Mouse (Mus musculus) embryonic facial prominence, embryonic 11.5 days (tissue): ENCODE results near the gene Galnt11. TPM values are rescaled to one million over a fixed set of nuclear protein-coding genes. Genes with fewer than 3 reads are reported as not detected.
A peak's percentile ranks its signal among the peaks of the same experiment; 100 is the strongest.
"Not testable (repeated sequence)": the region's sequence is repeated elsewhere in the genome, so short reads cannot be mapped to it uniquely, and the experiment has no call there.

Experiments used
- ATAC-seq: fragments of 200-750 bp; cut with Nextera tagmentation; replicated peaks from 2 replicates; pipeline ENCODE4 v1.8.0; 2017; ENCODE audit warnings: low read depth; ENCODE audit not compliant: insufficient number of reproducible peaks, low FRiP score, low TSS enrichment
- DNase-seq: peaks from one replicate; pipeline ENCODE4 v3.0.0-alpha.2; 2015; ENCODE audit warnings: low spot score
- H3K27ac ChIP-seq: fragments of 300-500 bp; sonication (generic); replicated peaks from 2 replicates; pipeline ENCODE4 v1.5.1; 2014; ENCODE audit warnings: mild to moderate bottlenecking, low read depth, low read length, control low read depth
- H3K27me3 ChIP-seq: fragments of 300-500 bp; sonication (generic); 2 replicates; pipeline ENCODE4 v1.6.1; 2014; ENCODE audit warnings: mild to moderate bottlenecking, low read length, moderate library complexity, mixed read lengths; ENCODE audit not compliant: control insufficient read depth, insufficient read depth
- H3K36me3 ChIP-seq: fragments of 300-500 bp; sonication (generic); replicated peaks from 2 replicates; pipeline ENCODE4 v1.6.1; 2014; ENCODE audit warnings: low read depth, mild to moderate bottlenecking, low read length, moderate library complexity, mixed read lengths; ENCODE audit not compliant: control insufficient read depth, insufficient read depth
- H3K4me1 ChIP-seq: fragments of 300-500 bp; sonication (generic); 2 replicates; pipeline ENCODE4 v1.6.1; 2014; ENCODE audit warnings: low read length, mixed read lengths; ENCODE audit not compliant: control insufficient read depth, insufficient read depth
- H3K4me2 ChIP-seq: fragments of 300-500 bp; sonication (generic); 2 replicates; pipeline ENCODE4 v1.6.1; 2014; ENCODE audit warnings: low read depth, mild to moderate bottlenecking, control low read depth, low read length, moderate library complexity
- H3K4me3 ChIP-seq: fragments of 300-500 bp; sonication (generic); 2 replicates; pipeline ENCODE4 v1.5.1; 2014; ENCODE audit warnings: low read depth, low read length, control low read depth
- H3K9ac ChIP-seq: fragments of 300-500 bp; sonication (generic); replicated peaks from 2 replicates; pipeline ENCODE4 v1.6.1; 2014; ENCODE audit warnings: mild to moderate bottlenecking, control low read depth, low read length
- H3K9me3 ChIP-seq: fragments of 300-500 bp; sonication (generic); replicated peaks from 2 replicates; pipeline ENCODE4 v1.6.1; 2016; ENCODE audit warnings: mild to moderate bottlenecking, low read length, inconsistent platforms, mixed read lengths; ENCODE audit not compliant: control insufficient read depth
- WGBS: fragments of 180-500 bp; shearing (Covaris S2); extraction: QIAGEN DNeasy Blood & Tissue Kit; methylation state at CpG from one replicate; pipeline ENCODE4 v1.1.7; 2014; 5-methylcytosine and 5-hydroxymethylcytosine counted together
- polyA plus RNA-seq: library from polyadenylated mRNA; unstranded; fragments of >200 nt; fragmentation: Nextera tagmentation; extraction: Ambion mirVana; gene quantifications from 2 replicates; pipeline ENCODE4 v1.2.1, GENCODE M21; 2014

Gene Galnt11
- polyA plus RNA-seq: 38.4 and 40.4 TPM in 2 replicates

DNA sequence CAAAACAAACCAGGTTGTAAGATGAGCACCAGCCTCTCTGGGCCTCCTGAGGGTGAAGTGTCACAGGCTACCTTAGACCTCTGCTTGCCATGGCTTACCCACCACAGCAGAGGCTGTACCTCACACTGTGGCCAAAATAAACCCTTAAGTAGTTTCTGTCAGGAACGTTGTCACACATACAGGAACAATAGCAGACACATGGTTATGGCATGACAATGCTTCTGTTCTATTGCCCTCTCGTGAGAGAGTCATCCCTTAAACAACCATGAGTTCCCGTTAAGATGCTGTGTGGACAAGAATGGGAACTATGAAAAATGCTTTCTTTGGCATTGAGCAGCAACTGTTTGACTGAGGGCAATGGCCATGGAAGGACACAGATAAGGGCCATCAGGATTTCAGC lies at the start of gene Galnt11:
Gene Galnt11 (plus strand): TSS at position 301 of the 400 bp plus-strand sequence.
- ATAC-seq (no peak), DNase-seq (no peak)
- no peaks in the 10 kb centered on the region for H3K4me1 ChIP-seq
- H3K4me2 ChIP-seq: peak within 1 kb of the TSS; percentile 59
- peak within 1 kb of the TSS; percentile 32; the same call in 1 of the 2 replicates for H3K27ac ChIP-seq
- H3K9ac ChIP-seq: peak within 1 kb of the TSS; percentile 92
- 88% methylated on average over 3 of the region's 3 CpGs for WGBS
- no peaks in the 10 kb centered on the region for H3K36me3 ChIP-seq
- no peaks in the 10 kb centered on the region for H3K27me3 ChIP-seq
- H3K4me3 ChIP-seq: peak within 1 kb of the TSS; percentile 71
- no peaks in the 10 kb centered on the region for H3K9me3 ChIP-seq

DNA sequence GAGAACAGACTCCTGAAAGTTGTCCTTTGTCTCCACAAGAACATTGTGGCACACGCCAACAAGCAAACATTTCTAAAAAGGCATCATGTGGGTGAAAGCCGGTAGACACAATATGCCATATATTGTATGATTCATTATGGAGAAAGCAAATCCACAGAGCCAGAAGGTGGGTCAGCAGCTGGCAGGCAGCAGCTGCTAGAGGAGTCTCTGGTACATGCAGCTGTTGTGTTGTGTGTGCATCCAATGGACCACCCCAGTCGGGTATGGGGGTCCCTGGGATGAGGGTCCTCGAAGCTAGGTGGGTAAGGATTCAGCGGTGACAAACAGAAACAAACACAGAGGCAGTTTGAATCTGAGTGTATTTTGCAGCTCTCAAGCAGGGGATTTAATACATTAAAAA lies 43.8 kb upstream of the Galnt11 start:
- H3K27ac ChIP-seq, ATAC-seq, H3K36me3 ChIP-seq, H3K4me1 ChIP-seq, H3K4me3 ChIP-seq, H3K4me2 ChIP-seq, H3K9ac ChIP-seq, H3K27me3 ChIP-seq, DNase-seq, H3K9me3 ChIP-seq: not testable (repeated sequence)
- WGBS: 89% methylated on average over 5 of the region's 5 CpGs

DNA sequence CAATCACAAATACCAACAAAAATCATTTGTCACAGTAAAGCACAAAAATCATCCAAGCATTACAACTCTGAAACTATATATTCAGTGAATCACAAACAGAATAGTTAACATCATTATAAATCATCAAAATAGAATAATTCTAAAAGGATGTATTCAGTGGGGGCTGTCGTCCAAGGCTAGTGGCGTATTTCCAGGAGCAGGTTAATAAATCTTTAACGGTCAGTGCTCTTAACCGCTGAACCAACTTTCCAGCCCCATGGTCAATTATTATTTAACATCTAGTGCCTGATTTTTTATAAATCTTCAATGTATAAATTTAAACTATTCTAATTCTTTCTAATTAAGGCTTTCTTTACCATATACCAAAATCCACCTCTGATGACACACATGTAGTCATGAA lies 43.2 kb upstream of the Galnt11 start:
- not testable (repeated sequence) for H3K4me2 ChIP-seq, H3K36me3 ChIP-seq, H3K27ac ChIP-seq, H3K4me1 ChIP-seq, H3K4me3 ChIP-seq, H3K27me3 ChIP-seq, H3K9ac ChIP-seq, ATAC-seq, DNase-seq, H3K9me3 ChIP-seq
- 98% methylated on average over 4 of the region's 4 CpGs for WGBS

DNA sequence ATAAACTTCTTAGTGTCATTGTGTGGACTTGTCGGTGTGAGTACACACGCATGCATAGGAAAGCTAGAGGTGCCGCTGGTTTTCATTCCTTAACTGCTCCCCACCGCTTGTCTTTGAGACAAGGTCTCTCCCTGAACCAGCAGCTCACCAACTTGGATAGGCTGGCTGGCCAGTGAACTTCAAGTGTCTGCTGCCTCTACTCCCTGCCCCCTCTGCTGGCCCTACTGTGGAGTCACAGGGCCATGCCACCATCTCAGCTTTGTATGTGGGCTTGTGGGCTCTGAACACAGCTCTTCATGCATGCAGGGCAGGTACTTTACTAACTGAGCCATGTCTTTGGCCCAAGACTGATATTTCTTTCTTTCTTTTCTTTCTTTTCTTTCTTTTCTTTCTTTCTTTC lies 42.4 kb upstream of the Galnt11 start:
- H3K4me1 ChIP-seq: no peaks in the 10 kb centered on the region
- no peak for DNase-seq
- H3K27me3 ChIP-seq: no peaks in the 10 kb centered on the region
- H3K9me3 ChIP-seq: no peaks in the 10 kb centered on the region; the same call in 1 of the 2 replicates
- H3K27ac ChIP-seq: no peak overlapping the region
- no peaks in the 10 kb centered on the region for H3K36me3 ChIP-seq
- H3K4me2 ChIP-seq: no peak overlapping the region
- 100% methylated on average over 4 of the region's 4 CpGs for WGBS
- ATAC-seq: no peak
- H3K4me3 ChIP-seq: no peak overlapping the region
- no peak overlapping the region for H3K9ac ChIP-seq

DNA sequence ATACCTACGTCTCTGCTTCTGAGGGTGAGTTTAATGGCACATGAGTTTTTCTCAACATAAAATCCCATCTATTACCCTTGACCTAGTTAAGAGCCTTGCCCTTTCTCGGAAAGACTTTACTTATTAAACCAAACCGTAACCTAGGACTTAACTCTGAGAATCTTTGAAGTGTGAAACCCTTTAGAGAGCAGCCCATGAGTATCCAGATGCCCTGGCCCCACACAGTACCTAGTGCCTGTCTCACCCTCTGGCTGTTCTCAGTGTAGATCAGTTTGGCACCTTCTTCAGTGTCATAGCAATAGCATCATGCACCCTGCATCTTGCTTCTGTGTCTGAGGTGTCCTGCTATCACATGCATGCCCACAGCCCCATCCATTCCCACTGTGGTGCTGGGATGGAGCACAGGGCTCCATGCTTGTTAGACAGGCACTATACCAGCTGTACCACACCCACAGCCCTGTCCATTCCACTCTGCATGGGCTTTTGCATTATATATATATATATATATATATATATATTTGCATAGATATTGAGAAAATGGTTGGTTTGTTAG lies 41.7 kb upstream of the Galnt11 start:
- Histone ChIP-seq H3K9me3 (no peaks in the 10 kb centered on the region; the same call in 1 of the 2 replicates), H3K4me2 (no peak overlapping the region), H3K36me3 (no peaks in the 10 kb centered on the region), H3K4me1 (no peaks in the 10 kb centered on the region), H3K4me3 (no peak overlapping the region), H3K27ac (no peak overlapping the region), H3K27me3 (no peaks in the 10 kb centered on the region), H3K9ac (no peak overlapping the region)
- DNase-seq (no peak), ATAC-seq (no peak)
- 85% methylated on average over 3 of the region's 3 CpGs for WGBS

DNA sequence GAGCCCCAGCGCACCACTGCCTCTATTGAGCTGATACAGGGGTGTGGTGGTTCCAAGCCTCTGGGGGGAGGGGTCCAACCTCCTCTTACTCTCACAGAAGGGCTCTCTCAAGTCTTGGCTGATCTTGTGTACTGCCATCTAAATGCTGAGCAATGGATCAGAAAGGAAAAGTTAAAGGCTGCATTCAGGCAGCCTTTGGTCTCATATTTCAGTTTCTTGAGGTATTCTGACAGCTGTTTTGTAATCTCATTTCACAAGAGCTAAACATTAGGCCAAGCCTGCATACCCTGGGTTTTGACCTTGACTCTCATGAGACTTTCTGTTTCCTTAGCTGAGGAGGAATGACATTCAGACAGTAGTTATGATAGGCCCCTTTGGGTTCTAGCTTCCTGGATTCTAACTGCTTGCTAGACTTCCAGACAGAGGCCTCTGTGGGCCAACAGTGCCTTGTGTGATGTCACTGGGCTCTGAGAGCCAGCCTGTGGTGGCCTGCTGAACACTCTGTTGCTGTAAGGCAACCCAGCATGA lies 40.6 kb upstream of the Galnt11 start, which contains the start of gene Galntl5:
Gene Galntl5 (plus strand): TSS at position 457 of the 528 bp plus-strand sequence.
- ATAC-seq: 0 out of 2 replicates have a peak, but pooled peaks have one; percentile 34
- H3K4me3 ChIP-seq: no peak within 1 kb of the TSS
- DNase-seq: peak; percentile 17
- no peaks in the 10 kb centered on the region for H3K27me3 ChIP-seq
- no peak within 1 kb of the TSS for H3K9ac ChIP-seq
- no peaks in the 10 kb centered on the region for H3K4me1 ChIP-seq
- no peaks in the 10 kb centered on the region for H3K36me3 ChIP-seq
- no peak within 1 kb of the TSS for H3K4me2 ChIP-seq
- H3K27ac ChIP-seq: no peak within 1 kb of the TSS
- WGBS: 76% methylated on average over 1 of the region's 1 CpGs
- no peaks in the 10 kb centered on the region; the same call in 1 of the 2 replicates for H3K9me3 ChIP-seq

DNA sequence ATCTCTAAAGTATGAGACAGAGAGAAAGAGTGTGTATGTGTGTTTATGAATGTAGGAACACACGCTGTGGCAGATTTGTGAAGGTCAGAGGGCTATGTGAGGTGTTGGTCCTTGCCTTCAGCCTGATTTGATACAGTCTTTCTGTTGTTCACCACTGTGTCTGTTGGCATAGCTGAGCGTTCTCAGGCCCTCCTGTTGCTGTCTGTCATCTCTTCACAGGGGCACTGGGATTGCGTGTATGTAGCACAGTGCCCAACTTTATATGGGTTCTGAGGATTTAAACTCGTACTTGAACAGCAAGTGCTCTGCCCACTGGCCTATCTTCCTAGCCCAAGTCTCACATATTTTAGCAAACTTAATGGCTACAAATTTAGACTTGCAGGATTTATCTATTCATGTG lies 38.1 kb upstream of the Galnt11 start:
- no peaks in the 10 kb centered on the region for H3K36me3 ChIP-seq
- WGBS: 83% methylated on average over 4 of the region's 4 CpGs
- DNase-seq (no peak), ATAC-seq (no peak)
- no peak overlapping the region for H3K9ac ChIP-seq
- no peak overlapping the region for H3K27ac ChIP-seq
- no peak overlapping the region for H3K4me2 ChIP-seq
- H3K27me3 ChIP-seq: no peaks in the 10 kb centered on the region
- no peaks in the 10 kb centered on the region; the same call in 1 of the 2 replicates for H3K9me3 ChIP-seq
- no peak overlapping the region for H3K4me3 ChIP-seq
- H3K4me1 ChIP-seq: no peaks in the 10 kb centered on the region; the same call in 1 of the 2 replicates

DNA sequence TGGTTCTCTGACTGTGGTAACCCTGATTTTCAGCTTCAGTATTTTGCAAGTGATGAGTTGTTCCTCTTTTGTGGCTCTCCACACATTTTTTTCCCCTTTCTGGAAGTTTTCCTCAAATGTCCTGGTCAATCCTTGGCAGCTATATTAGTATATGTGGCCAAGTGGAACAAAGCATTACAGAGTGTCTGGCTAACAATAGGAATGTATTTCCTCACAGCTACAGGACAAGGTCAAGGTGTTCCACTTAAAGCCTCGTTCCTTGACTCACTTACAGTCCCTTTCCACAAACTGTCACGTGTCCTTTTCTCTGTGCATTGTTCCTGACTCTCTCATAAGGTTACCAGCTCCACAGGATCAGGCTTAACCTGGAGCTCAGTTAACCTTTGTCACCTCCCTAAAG lies 37.1 kb upstream of the Galnt11 start:
- Histone ChIP-seq H3K9ac (no peak overlapping the region), H3K4me3 (no peak overlapping the region), H3K27ac (no peak overlapping the region), H3K9me3 (no peaks in the 10 kb centered on the region), H3K36me3 (no peaks in the 10 kb centered on the region), H3K27me3 (no peaks in the 10 kb centered on the region), H3K4me2 (no peak overlapping the region), H3K4me1 (no peaks in the 10 kb centered on the region; the same call in 1 of the 2 replicates)
- no peak for DNase-seq
- 48% methylated on average over 2 of the region's 2 CpGs for WGBS
- no peak for ATAC-seq
